Mouse (Mus musculus): Measurements from ENCODE around the gene 9030624G23Rik. TPM values are rescaled to one million over a fixed set of nuclear protein-coding genes. Genes with fewer than 3 reads are reported as not detected.
"Not testable (repeated sequence)": the region's sequence is repeated elsewhere in the genome, so short reads cannot be mapped to it uniquely, and the experiment has no call there.

9030624G23Rik gene
- total RNA-seq (2021), result 1 to 10 TPM; 1.7 to 2.0 TPM

DNA sequence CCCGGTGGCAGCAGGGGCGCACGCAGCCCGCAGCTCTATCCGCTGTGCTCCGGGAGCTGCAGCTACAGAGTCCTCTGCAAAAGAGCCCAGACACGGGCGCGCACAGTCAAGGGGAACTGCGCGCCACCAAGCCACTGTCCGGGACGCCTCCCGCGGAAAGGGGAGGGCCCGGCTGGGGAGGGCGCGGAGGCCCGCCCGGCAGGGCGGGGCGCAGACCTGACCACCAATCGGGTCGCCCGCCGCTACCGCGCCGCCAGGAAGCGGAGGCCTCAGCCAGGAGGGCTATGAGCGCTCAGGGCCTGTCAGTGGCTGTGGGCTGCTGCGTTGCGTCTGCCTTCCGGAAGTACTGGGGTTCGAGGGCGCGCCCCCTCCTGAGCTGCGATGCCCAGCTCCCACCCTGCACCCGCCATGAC lies at the start of gene 9030624G23Rik:
9030624G23Rik (minus strand) TSS at position 139 of the 413 bp plus-strand sequence.
- DNase-seq, result peak; percentile 69 to 75
- intact Hi-C loops (cut with DNase I), result not testable (repeated sequence)

DNA sequence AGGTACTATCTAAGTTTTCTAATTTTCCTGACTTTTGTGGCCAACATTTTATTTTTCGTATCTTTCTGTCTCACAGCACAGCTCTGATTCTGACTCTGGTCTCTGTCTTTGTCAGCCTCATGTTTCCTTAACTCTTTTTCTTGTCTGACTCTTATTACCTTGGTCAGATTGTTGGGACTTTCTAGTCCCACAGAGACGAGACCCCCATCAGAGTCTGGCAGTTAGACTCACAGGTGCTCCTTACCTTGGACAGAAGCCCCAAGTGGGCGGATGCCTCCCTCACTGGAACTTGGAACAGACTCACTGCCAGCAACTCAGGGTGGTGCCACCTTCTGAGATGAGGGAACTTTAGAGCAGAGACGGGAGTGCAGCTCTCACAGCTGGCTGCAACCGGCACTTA lies 13.9 kb downstream of the 9030624G23Rik start:
- intact Hi-C loops (cut with DNase I); DNase-seq: not testable (repeated sequence)

Data from heart, postnatal 10 days (tissue).